Mouse (Mus musculus) forebrain, embryonic 16.5 days (tissue): Measurements from ENCODE around the gene Rhd. TPM values are rescaled to one million over a fixed set of nuclear protein-coding genes. Genes with fewer than 3 reads are reported as not detected.

Experiments
- ATAC-seq: fragments of 200-750 bp; cut with Nextera tagmentation; 2 replicates; pipeline ENCODE4 v1.8.0; 2017; ENCODE audit warnings: mild to moderate bottlenecking, moderate library complexity
- H3K27ac ChIP-seq: fragments of 300-500 bp; sonication (generic); 2 replicates; pipeline ENCODE4 v1.5.1; 2014; ENCODE audit warnings: low read length, control low read depth
- H3K27me3 ChIP-seq: fragments of 300-500 bp; sonication (generic); replicated peaks from 2 replicates; pipeline ENCODE4 v1.6.1; 2014; ENCODE audit warnings: low read length; ENCODE audit not compliant: control insufficient read depth, insufficient read depth
- H3K36me3 ChIP-seq: fragments of 300-500 bp; sonication (generic); 2 replicates; pipeline ENCODE4 v1.6.1; 2014; ENCODE audit not compliant: control insufficient read depth, insufficient read depth
- H3K4me1 ChIP-seq: fragments of 300-500 bp; sonication (generic); replicated peaks from 2 replicates; pipeline ENCODE4 v1.6.1; 2014; ENCODE audit warnings: low read length; ENCODE audit not compliant: control insufficient read depth, insufficient read depth
- H3K4me2 ChIP-seq: fragments of 300-500 bp; sonication (generic); 2 replicates; pipeline ENCODE4 v1.6.1; 2014; ENCODE audit warnings: mild to moderate bottlenecking, low read length, control low read depth
- H3K4me3 ChIP-seq: fragments of 300-500 bp; sonication (generic); replicated peaks from 2 replicates; pipeline ENCODE4 v1.5.1; 2014; ENCODE audit warnings: mild to moderate bottlenecking, low read length, control low read depth
- H3K9ac ChIP-seq: fragments of 300-500 bp; sonication (generic); replicated peaks from 2 replicates; pipeline ENCODE4 v1.6.1; 2014; ENCODE audit warnings: low read depth, low read length, control low read depth
- H3K9me3 ChIP-seq: fragments of 300-500 bp; sonication (generic); 2 replicates; pipeline ENCODE4 v1.6.1; 2016; ENCODE audit warnings: low read length; ENCODE audit not compliant: control insufficient read depth
- WGBS: fragments of 180-500 bp; shearing (Covaris S2); extraction: QIAGEN DNeasy Blood & Tissue Kit; methylation state at CpG from one replicate; pipeline ENCODE4 v1.1.7; 2014; 5-methylcytosine and 5-hydroxymethylcytosine counted together
- polyA plus RNA-seq: library from polyadenylated mRNA; unstranded; fragments of >200 nt; fragmentation: Nextera tagmentation; extraction: Ambion mirVana; gene quantifications from 2 replicates; pipeline ENCODE4 v1.2.1, GENCODE M21; 2015

Gene Rhd
- polyA plus RNA-seq, 1 experiment from 2014 or later, result 1.0 TPM

DNA sequence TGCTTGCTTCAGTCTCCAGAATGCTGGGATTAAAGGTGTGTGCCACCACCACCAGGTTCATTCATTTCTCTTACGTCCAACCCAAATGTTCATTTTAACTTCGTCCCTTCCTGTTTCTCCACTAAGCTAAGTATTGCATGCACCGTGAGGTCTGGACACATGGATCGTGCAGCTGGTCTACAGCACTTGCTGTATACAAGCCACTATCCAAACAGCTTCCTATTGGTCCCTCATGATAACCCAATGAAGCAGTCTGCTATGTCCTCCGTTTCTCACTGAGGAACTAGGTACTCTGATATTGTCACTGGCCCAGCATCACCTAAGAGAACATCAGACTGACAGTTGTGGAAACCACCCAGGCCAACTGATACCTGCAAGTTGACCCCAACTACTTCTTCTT, 1.5 kb downstream of the Rhd start:
- Histone ChIP-seq H3K9me3 (no peaks in the 10 kb centered on the region), H3K9ac (no peak overlapping the region), H3K4me2 (no peak overlapping the region), H3K36me3 (no peaks in the 10 kb centered on the region), H3K4me3 (no peak overlapping the region), H3K27me3 (peaks cover 23% of the 10 kb centered on the region), H3K27ac (no peak overlapping the region), H3K4me1 (no peaks in the 10 kb centered on the region)
- WGBS, result 95% methylated on average over 5 of the region's 5 CpGs
- ATAC-seq, result no peak

DNA sequence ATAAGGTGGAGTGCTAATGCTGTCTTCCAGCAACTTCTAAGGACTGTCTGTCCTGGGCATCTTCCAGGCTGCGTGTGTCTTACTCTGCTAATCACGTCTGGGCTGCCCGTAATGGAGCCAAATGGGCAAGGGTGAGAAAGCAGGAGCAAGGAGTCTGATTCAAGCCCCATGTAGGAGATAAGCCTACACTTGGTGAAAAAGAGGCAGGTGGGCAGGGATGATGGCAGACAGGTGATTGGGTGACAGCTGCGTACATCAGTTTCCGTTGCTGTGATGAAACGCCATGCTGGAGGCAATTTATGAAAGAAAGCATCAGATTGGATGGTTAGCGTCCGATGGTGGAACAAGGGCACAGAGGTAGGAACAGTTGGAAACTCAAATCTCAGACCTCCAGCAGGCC, 2.9 kb downstream of the Rhd start:
- WGBS, result 93% methylated on average over 8 of the region's 8 CpGs
- no peaks in the 10 kb centered on the region for H3K36me3 ChIP-seq
- no peak overlapping the region for H3K27ac ChIP-seq
- ATAC-seq, result no peak
- H3K4me3 ChIP-seq, result no peak overlapping the region
- peaks cover 23% of the 10 kb centered on the region for H3K27me3 ChIP-seq
- H3K9me3 ChIP-seq, result no peaks in the 10 kb centered on the region
- no peak overlapping the region for H3K9ac ChIP-seq
- H3K4me1 ChIP-seq, result no peaks in the 10 kb centered on the region
- H3K4me2 ChIP-seq, result no peak overlapping the region

DNA sequence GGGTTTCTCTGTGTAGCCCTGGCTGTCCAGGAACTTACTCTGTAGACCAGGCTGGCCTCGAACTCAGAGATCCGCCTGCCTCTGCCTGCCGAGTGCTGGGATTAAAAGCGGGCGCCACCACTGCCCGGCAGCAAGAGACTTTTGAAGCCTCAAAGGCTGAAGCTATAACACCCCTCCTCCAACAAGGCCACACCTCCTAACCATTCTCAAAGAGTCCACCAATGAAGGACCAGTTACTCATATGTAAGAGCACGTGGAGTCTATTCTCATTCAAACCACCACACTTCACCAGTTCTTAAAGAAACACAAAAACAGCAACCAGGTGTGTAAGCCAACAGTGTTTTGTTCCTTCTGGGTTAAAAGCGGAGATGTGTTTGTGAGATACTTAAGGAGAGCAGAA, 3.3 kb downstream of the Rhd start:
- no peaks in the 10 kb centered on the region for H3K9me3 ChIP-seq
- H3K36me3 ChIP-seq, result no peaks in the 10 kb centered on the region
- no peak overlapping the region for H3K9ac ChIP-seq
- H3K4me3 ChIP-seq, result no peak overlapping the region
- WGBS, result 86% methylated on average over 8 of the region's 8 CpGs
- no peak overlapping the region for H3K4me2 ChIP-seq
- H3K4me1 ChIP-seq, result no peaks in the 10 kb centered on the region
- H3K27me3 ChIP-seq, result peaks cover 23% of the 10 kb centered on the region
- no peak overlapping the region for H3K27ac ChIP-seq
- no peak for ATAC-seq

DNA sequence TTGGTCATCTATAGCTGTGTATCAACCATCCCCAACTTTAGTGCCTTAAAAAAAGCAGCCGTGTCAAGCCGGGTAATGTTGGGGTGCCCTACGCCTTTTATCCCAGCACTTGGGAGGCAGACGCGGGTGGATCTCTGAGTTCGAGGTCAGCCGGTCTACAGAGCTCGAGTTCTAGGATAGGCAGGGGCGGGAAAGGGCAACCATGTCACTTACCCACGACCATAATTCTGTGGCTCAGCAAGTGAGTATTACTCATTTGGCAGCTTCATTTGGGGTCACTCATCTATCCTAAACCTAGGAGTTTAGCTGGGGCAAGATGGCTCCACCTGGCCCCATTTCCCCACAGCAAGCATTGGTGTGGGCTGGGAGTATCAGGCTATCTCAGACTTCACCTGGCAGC, 3.7 kb downstream of the Rhd start:
- H3K27me3 ChIP-seq, result peaks cover 23% of the 10 kb centered on the region
- WGBS, result 89% methylated on average over 10 of the region's 10 CpGs
- ATAC-seq, result no peak

DNA sequence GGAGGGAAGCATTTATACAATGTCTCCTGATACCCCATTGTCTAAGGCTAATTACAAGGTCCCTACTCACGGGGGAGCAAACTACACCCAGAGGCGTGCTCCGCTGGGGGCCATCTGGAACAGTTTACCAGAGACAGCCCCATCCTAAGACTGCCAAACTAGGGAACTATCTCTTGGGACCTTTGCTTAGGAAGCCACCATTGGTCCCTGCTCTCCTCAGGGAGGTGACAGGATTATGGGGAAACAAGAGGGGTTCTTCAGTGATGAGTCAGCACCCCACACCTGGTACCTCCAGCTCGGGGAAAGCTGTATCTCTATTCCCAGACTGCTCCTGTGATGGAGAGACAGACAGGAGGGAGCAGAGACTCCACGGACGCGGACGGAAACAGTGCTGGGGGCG, 4.2 kb downstream of the Rhd start:
- WGBS, result 26% methylated on average over 9 of the region's 9 CpGs
- Histone ChIP-seq H3K36me3 (no peaks in the 10 kb centered on the region), H3K4me3 (no peak overlapping the region), H3K9ac (no peak overlapping the region), H3K9me3 (no peaks in the 10 kb centered on the region), H3K27ac (no peak overlapping the region), H3K27me3 (peaks cover 23% of the 10 kb centered on the region), H3K4me2 (no peak overlapping the region), H3K4me1 (no peaks in the 10 kb centered on the region)
- ATAC-seq, result no peak

More for the DNA sequence above, 3.7 kb downstream of the Rhd start:
- no peaks in the 10 kb centered on the region for H3K9me3 ChIP-seq
- no peaks in the 10 kb centered on the region for H3K4me1 ChIP-seq
- no peak overlapping the region for H3K4me3 ChIP-seq
- no peak overlapping the region for H3K27ac ChIP-seq
- no peaks in the 10 kb centered on the region for H3K36me3 ChIP-seq
- H3K9ac ChIP-seq, result no peak overlapping the region
- no peak overlapping the region for H3K4me2 ChIP-seq

DNA sequence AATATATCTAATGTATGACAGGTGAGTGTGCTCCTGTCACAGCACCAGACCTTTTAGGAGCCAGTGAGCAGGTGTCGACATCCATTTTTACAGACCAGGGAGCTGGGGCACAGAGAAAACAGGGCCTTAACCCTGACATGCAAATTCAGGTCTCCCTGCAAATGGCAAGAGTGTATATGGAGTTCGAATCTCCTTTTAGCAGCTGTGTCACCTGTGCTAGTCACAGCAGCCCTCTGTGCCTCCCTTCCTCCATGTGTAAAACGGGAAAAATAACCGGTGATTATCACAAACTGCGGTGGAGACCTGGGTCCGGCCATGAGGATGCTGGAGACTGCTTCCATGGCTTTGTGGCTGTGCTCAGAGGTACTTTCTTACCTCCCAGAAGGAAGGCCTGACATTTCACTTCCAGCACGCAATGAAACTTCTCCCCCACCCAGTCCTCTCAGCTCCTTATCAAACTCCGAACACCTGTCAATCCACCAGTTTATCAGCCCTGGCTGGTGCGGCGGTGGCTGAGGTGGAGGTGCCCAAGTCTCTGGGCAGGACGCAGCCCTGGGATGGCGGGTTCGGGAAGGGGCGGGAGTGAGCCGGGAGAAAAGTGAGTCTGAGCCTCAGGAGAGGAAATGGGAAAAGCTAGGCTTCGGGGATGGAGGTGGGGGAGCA, 4.9 kb downstream of the Rhd start:
- 10% methylated on average over 16 of the region's 16 CpGs for WGBS
- no peaks in the 10 kb centered on the region for H3K36me3 ChIP-seq
- H3K4me2 ChIP-seq, result no peak overlapping the region

DNA sequence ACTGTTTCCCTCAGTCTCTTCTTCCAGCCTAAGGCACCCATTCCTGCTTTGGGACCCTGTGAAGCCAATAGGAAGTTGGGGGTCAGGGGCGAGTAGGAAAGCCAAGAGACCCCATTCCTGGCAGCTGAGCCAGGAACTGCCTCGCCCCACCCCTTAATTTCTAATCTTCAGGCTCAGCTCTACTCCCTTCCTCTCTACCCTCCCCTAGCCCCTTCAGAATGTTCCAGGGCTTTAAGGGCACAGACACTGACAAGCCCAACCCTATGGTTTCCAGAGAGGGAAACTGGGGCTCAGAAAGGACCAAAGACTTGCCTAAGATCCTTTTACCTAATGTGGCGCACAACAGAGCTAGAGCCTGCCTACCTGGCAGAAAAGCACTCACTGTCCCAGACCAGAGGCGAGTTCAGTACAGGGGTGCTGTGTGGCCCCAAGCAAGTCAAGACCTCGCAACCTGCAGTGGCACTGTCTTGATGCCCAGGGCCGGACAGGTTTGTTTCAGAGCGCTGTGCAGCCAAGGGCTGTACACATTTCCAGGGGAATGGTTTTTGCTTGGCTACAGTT, 5.6 kb downstream of the Rhd start:
- Histone ChIP-seq H3K9ac (no peak overlapping the region), H3K9me3 (no peaks in the 10 kb centered on the region), H3K4me3 (no peak overlapping the region), H3K27ac (no peak overlapping the region), H3K4me2 (no peak overlapping the region), H3K36me3 (no peaks in the 10 kb centered on the region), H3K27me3 (peaks cover 23% of the 10 kb centered on the region), H3K4me1 (no peaks in the 10 kb centered on the region)
- WGBS, result 53% methylated on average over 7 of the region's 7 CpGs
- no peak for ATAC-seq

More for the DNA sequence above, 4.9 kb downstream of the Rhd start:
- Histone ChIP-seq H3K4me3 (no peak overlapping the region), H3K4me1 (no peaks in the 10 kb centered on the region), H3K27me3 (peaks cover 23% of the 10 kb centered on the region), H3K9ac (no peak overlapping the region), H3K27ac (no peak overlapping the region), H3K9me3 (no peaks in the 10 kb centered on the region)
- no peak for ATAC-seq

DNA sequence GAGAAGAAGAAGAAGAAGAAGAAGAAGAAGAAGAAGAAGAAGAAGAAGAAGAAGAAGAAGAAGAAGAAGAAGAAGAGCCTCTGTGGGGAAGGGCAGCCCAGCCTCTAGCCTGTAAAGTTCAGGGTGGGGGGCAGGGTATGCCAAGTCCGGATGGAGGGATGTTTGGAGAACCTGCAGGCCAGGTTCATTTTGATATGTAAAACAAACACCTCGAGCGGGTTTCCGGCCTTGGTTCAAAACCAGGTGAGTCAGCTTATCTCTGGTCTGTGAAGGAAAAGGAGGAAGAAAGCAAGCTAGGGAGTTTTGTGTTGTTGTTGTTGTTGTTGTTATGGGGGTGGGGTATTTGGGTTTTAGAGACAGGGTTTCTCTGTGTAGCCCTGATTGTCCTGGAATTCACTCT, 7.1 kb downstream of the Rhd start:
- no peak for ATAC-seq
- Histone ChIP-seq H3K36me3 (no peaks in the 10 kb centered on the region), H3K9me3 (no peaks in the 10 kb centered on the region), H3K27ac (no peak overlapping the region), H3K27me3 (peaks cover 23% of the 10 kb centered on the region), H3K9ac (no peak overlapping the region), H3K4me2 (no peak overlapping the region), H3K4me3 (no peak overlapping the region), H3K4me1 (no peaks in the 10 kb centered on the region)
- 60% methylated on average over 4 of the region's 4 CpGs for WGBS

DNA sequence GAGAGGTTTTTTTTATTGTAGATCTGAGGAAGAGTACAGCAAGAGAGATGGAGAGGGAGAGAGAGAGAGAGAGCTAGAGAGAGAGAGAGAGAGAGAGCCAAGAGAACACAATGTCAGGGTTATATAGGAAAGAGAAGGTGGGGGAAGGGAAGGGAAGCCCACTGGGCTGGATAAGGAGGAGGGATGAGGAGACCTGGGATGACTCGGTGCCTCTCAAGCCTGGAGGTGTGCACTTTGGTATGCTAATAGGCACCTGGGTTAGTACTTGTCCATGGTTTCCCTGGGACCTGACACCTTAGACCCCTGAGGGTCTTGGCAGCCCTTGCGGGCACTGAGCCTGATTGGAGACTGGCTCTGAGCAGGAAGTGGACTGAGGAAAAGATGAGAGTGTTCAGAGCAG, 7.6 kb downstream of the Rhd start:
- Histone ChIP-seq H3K36me3 (no peaks in the 10 kb centered on the region), H3K9me3 (no peaks in the 10 kb centered on the region), H3K4me1 (no peaks in the 10 kb centered on the region), H3K9ac (no peak overlapping the region), H3K4me3 (no peak overlapping the region), H3K27ac (no peak overlapping the region), H3K27me3 (peaks cover 23% of the 10 kb centered on the region), H3K4me2 (no peak overlapping the region)
- WGBS, result 53% methylated on average over 2 of the region's 2 CpGs
- ATAC-seq, result no peak

DNA sequence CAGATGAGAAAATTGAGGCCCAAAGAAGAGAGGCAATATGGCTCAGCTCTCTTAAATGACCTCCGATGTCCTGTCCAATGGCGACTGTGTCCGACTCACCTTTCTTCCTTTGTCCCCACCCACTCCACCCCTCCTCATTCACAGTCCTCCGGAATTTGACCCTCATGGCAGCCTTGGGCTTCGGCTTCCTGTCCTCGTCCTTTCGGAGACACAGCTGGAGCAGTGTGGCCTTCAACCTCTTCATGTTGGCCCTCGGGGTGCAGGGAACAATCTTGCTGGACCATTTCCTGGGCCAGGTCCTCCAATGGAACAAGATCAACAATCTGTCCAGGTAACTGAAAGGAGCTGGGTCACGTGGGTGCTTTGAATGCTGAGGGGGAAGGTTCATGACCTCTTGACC, 11.8 kb downstream of the Rhd start:
- ATAC-seq, result no peak
- H3K9ac ChIP-seq, result no peak overlapping the region
- no peaks in the 10 kb centered on the region for H3K27me3 ChIP-seq
- H3K4me1 ChIP-seq, result peaks cover 5% of the 10 kb centered on the region
- no peak overlapping the region for H3K4me3 ChIP-seq
- WGBS, result 88% methylated on average over 9 of the region's 9 CpGs
- H3K27ac ChIP-seq, result no peak overlapping the region
- no peaks in the 10 kb centered on the region for H3K9me3 ChIP-seq
- H3K36me3 ChIP-seq, result no peaks in the 10 kb centered on the region
- H3K4me2 ChIP-seq, result no peak overlapping the region
